Mouse (Mus musculus): Measurements from ENCODE around the gene Slc2a5.

- TF ChIP-seq GATA1 (IDR thresholded peaks at IDR 0.05; ENCODE audit: low read length), result no peak
- no peak for TF ChIP-seq TAL1 (IDR thresholded peaks at IDR 0.05; ENCODE audit: low read length)
Observed at GRCm38 (mm10) chr4:150079244-150079643, 39.8 kb upstream of the Slc2a5 start.
